Mouse (Mus musculus) limb, embryonic 13.5 days (tissue): ENCODE results near the gene Ptprm. TPM values are rescaled to one million over a fixed set of nuclear protein-coding genes. Genes with fewer than 3 reads are reported as not detected.

Experiments used
- ATAC-seq: fragments of 200-750 bp; cut with Nextera tagmentation; 2 replicates; pipeline ENCODE4 v1.8.0; 2017; ENCODE audit warnings: low read depth, moderate number of reproducible peaks, moderate TSS enrichment; ENCODE audit not compliant: low FRiP score
- H3K27ac ChIP-seq: fragments of 300-500 bp; sonication (generic); 2 replicates; pipeline ENCODE4 v1.5.1; 2015; ENCODE audit warnings: inconsistent platforms, mild to moderate bottlenecking, moderate library complexity
- H3K27me3 ChIP-seq: fragments of 300-500 bp; sonication (generic); 2 replicates; pipeline ENCODE4 v1.6.1; 2015; ENCODE audit warnings: mild to moderate bottlenecking, inconsistent platforms
- H3K36me3 ChIP-seq: fragments of 300-500 bp; sonication (generic); 2 replicates; pipeline ENCODE4 v1.6.1; 2015; ENCODE audit warnings: inconsistent platforms, mild to moderate bottlenecking, moderate library complexity
- H3K4me1 ChIP-seq: fragments of 300-500 bp; sonication (generic); 2 replicates; pipeline ENCODE4 v1.6.1; 2015; ENCODE audit warnings: inconsistent platforms
- H3K4me2 ChIP-seq: fragments of 300-500 bp; sonication (generic); replicated peaks from 2 replicates; pipeline ENCODE4 v1.6.1; 2015; ENCODE audit warnings: inconsistent platforms, mild to moderate bottlenecking, moderate library complexity
- H3K4me3 ChIP-seq: fragments of 300-500 bp; sonication (generic); 2 replicates; pipeline ENCODE4 v1.5.1; 2015; ENCODE audit warnings: moderate library complexity, mild to moderate bottlenecking, inconsistent platforms
- H3K9ac ChIP-seq: fragments of 300-500 bp; sonication (generic); 2 replicates; pipeline ENCODE4 v1.6.1; 2015; ENCODE audit warnings: mild to moderate bottlenecking, inconsistent platforms
- H3K9me3 ChIP-seq: fragments of 300-500 bp; sonication (generic); 2 replicates; pipeline ENCODE4 v1.6.1; 2016; ENCODE audit warnings: inconsistent platforms
- WGBS: fragments of 180-500 bp; shearing (Covaris S2); methylation state at CpG from one replicate; pipeline ENCODE4 v1.1.7; 2015; 5-methylcytosine and 5-hydroxymethylcytosine counted together
- polyA plus RNA-seq: library from polyadenylated mRNA; unstranded; fragments of >200 nt; fragmentation: Nextera tagmentation; extraction: Ambion mirVana; gene quantifications from 2 replicates; pipeline ENCODE4 v1.2.1, GENCODE M21; 2015

Gene Ptprm
- polyA plus RNA-seq, 1 experiment from 2014 or later, result 14.9 TPM

DNA sequence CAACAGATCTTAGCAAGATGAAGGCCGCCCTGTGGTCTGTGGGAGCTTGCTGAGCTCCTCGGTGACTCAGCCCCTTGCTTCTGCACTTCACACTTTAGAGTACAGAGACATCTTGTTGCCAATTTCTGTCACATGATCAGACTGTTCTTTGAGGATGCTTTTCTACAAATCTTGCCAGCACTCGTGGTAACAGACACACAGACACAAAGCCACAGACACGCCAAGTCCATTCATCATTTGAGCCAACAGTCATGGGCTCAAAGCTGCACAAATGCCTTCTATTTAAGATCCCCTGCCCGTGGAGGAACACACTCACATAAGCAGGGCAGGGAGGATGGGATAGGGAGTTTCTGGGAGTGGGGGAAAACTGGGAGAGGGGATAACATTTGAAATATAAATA lies 230.0 kb downstream of the Ptprm start:
- no peaks in the 10 kb centered on the region for H3K9me3 ChIP-seq
- no peaks in the 10 kb centered on the region for H3K27me3 ChIP-seq
- no peaks in the 10 kb centered on the region for H3K36me3 ChIP-seq
- WGBS, result 74% methylated on average over 5 of the region's 5 CpGs
- peaks cover 29% of the 10 kb centered on the region for H3K4me1 ChIP-seq
- no peak overlapping the region for H3K27ac ChIP-seq
- no peak overlapping the region for H3K4me2 ChIP-seq
- H3K4me3 ChIP-seq, result no peak overlapping the region
- no peak overlapping the region for H3K9ac ChIP-seq
- no peak for ATAC-seq

DNA sequence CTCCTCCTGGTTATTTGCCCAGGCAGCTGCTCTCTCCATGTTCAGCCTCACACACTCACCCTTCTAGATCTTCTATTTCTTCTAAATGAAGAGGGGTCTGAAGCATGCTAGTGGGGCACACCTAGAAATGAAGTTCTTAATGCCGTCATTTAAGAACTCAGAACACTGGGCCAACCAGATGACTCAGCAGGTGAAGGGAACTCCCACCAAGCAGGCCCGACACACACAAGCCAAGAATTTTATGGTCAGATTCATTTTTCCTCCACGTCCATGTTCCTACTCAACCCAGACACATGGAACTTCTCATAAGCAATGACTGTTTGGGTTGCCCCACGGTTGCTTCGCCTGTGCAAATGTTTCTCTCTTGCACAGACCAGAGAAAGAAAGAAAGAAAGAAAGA lies 230.5 kb downstream of the Ptprm start:
- 0 out of 2 replicates have a peak, but pooled peaks have one; percentile 29 for ATAC-seq
- no peak overlapping the region for H3K9ac ChIP-seq
- H3K9me3 ChIP-seq, result no peaks in the 10 kb centered on the region
- H3K4me1 ChIP-seq, result peaks cover 29% of the 10 kb centered on the region
- H3K4me2 ChIP-seq, result no peak overlapping the region
- H3K27me3 ChIP-seq, result no peaks in the 10 kb centered on the region
- no peak overlapping the region for H3K27ac ChIP-seq
- no peak overlapping the region for H3K4me3 ChIP-seq
- 59% methylated on average over 5 of the region's 5 CpGs for WGBS
- H3K36me3 ChIP-seq, result no peaks in the 10 kb centered on the region

DNA sequence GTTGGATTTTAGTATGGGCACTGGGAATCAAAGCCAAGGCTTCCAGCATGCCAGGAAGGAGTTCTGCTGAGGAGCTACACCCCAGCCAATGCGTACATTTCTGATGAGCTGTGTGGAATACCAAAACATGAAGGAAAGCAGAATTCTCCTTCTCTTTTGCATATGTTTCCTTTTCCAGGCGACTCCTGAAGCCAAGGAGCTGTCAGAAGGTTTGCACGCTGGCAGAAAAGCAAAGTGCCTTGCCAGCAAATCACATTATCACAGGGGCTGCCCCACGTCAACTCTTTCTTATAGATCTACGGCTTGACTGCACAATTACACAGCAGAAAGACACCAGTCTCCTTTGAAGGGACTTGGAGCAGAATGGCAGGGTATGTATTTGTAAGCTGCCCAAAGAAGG lies 233.4 kb downstream of the Ptprm start:
- Histone ChIP-seq H3K4me3 (no peak overlapping the region), H3K36me3 (no peaks in the 10 kb centered on the region), H3K4me1 (peaks cover 17% of the 10 kb centered on the region), H3K9me3 (no peaks in the 10 kb centered on the region), H3K4me2 (no peak overlapping the region), H3K27me3 (no peaks in the 10 kb centered on the region), H3K9ac (no peak overlapping the region), H3K27ac (no peak overlapping the region)
- WGBS, result 82% methylated on average over 5 of the region's 5 CpGs
- ATAC-seq, result no peak

DNA sequence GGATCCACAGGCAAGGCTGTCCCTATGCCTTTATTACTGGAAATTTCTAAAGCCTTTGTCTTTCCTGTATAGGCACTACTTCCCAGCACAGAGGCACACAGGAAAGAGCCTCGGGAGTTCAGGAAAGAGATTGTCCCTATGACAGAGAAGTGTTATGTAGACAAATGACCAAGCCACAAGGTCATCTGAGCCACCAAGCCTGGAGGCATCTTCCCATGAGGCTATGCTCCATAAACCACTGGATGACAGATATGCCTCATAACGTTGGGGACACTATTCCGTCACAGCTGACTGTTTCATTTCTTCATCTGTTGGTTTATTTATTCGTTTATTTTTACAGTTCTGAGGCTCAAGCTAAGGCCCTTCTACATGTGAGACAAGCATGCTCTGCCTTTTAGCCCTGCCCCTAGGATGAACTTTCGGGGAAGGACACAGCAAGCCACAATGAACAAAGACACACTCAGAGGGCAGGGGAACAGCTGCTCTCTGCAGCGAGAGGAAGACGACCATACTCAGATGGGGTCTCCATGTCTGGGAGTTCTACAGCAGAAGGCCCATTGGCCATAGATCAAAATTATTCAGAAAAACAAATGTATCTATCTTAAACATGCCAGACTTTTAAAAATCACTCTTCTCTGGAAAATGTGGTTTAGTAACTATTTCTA lies 235.4 kb downstream of the Ptprm start:
- no peaks in the 10 kb centered on the region for H3K27me3 ChIP-seq
- WGBS, result 68% methylated on average over 7 of the region's 7 CpGs
- H3K4me3 ChIP-seq, result no peak overlapping the region
- no peak overlapping the region for H3K9ac ChIP-seq
- no peak for ATAC-seq
- no peak overlapping the region for H3K27ac ChIP-seq
- H3K4me1 ChIP-seq, result peaks cover 11% of the 10 kb centered on the region
- no peaks in the 10 kb centered on the region for H3K36me3 ChIP-seq
- H3K9me3 ChIP-seq, result no peaks in the 10 kb centered on the region
- H3K4me2 ChIP-seq, result no peak overlapping the region

DNA sequence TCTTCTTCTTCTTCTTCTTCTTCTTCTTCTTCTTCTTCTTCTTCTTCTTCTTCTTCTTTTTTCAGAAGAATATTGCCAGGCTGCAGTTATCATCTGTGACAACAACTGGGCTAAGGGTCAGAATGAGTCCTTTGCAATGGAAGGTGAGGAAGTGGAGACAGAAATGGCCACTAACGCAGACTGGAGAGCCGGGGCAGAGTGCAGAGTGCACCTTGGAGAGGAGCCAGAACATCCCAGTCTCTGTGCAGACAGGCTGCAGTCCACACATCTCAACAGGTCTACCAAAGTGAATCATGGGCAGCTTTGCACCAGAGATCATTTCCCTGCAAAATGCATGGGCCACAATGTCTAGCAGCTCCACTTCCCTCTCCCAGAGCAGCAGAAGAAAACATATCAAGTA lies 239.4 kb downstream of the Ptprm start:
- H3K27me3 ChIP-seq, result no peaks in the 10 kb centered on the region
- H3K4me3 ChIP-seq, result no peak overlapping the region
- H3K4me1 ChIP-seq, result no peaks in the 10 kb centered on the region
- 79% methylated on average over 2 of the region's 2 CpGs for WGBS
- no peak overlapping the region for H3K27ac ChIP-seq
- ATAC-seq, result no peak
- H3K36me3 ChIP-seq, result no peaks in the 10 kb centered on the region
- H3K9me3 ChIP-seq, result no peaks in the 10 kb centered on the region
- H3K4me2 ChIP-seq, result no peak overlapping the region
- H3K9ac ChIP-seq, result no peak overlapping the region

DNA sequence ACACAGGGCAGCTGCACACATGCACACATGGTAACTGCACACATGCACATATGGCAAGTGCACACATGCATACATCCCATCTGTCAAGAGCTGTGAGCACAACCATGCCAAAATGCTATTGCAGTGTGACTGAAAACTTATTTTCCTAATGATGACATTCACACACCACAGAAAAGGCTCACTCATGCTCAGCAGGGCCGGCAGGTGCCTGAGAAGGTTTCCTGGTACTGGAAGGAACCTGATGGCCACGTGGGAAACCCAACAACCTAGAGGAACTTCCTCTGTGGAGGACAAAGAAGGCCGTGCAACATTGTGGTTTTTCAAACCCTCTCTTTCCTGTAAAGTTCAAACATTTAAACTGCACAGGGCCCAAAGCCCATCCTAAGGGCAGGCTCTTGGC lies 241.6 kb downstream of the Ptprm start:
- Histone ChIP-seq H3K4me1 (no peaks in the 10 kb centered on the region), H3K27me3 (no peaks in the 10 kb centered on the region), H3K36me3 (no peaks in the 10 kb centered on the region), H3K9me3 (no peaks in the 10 kb centered on the region), H3K4me3 (no peak overlapping the region), H3K4me2 (no peak overlapping the region), H3K9ac (no peak overlapping the region), H3K27ac (no peak overlapping the region)
- ATAC-seq, result no peak
- WGBS, result 76% methylated on average over 3 of the region's 3 CpGs

DNA sequence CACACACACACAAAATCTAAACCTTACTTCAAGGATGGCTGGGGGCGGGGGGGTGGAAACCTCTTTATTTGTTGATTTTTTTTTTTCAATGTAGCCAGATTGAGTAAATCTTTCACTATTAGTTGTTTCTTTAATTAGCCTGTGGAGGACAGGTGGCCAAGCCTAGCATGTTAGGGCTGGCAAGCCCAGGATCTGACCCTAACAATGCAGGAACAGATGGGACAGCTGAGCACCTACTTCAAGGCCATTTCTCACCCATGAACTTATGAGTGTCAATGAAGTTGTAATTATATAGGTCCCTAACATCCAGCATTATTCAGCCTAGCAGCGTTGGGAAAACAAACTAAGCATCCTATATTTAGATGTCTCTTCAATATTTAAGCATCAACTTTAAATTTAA lies 248.1 kb downstream of the Ptprm start:
- Histone ChIP-seq H3K4me3 (no peak overlapping the region), H3K27ac (no peak overlapping the region), H3K27me3 (no peaks in the 10 kb centered on the region), H3K36me3 (no peaks in the 10 kb centered on the region), H3K9me3 (no peaks in the 10 kb centered on the region), H3K4me2 (no peak overlapping the region), H3K9ac (no peak overlapping the region), H3K4me1 (no peaks in the 10 kb centered on the region)
- ATAC-seq, result no peak
- WGBS, result 82% methylated on average over 2 of the region's 2 CpGs

DNA sequence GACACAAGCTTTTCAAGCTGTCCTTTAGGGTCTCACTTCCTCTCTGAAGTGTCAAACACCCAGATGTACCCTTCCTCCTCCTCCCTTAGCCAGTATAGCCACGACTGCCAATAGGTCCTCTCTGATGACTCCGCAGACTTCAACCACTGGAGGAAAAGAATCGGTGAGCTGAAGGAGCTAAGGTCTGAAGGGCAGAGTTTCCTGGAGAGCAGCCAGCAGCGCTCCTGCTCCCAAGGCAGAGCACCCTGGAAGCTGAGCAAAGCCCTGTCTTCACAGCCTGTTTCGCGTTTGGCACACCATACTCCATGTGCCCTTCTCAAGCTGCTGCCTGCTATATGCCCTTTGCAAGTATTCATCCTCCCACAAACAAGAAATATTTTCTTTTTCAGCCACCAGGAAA lies 252.2 kb downstream of the Ptprm start:
- no peaks in the 10 kb centered on the region for H3K36me3 ChIP-seq
- no peak overlapping the region for H3K27ac ChIP-seq
- H3K4me3 ChIP-seq, result no peak overlapping the region
- no peak for ATAC-seq
- WGBS, result 74% methylated on average over 6 of the region's 6 CpGs
- no peak overlapping the region for H3K4me2 ChIP-seq
- no peak overlapping the region for H3K9ac ChIP-seq
- H3K27me3 ChIP-seq, result no peaks in the 10 kb centered on the region
- H3K9me3 ChIP-seq, result no peaks in the 10 kb centered on the region
- H3K4me1 ChIP-seq, result no peaks in the 10 kb centered on the region

DNA sequence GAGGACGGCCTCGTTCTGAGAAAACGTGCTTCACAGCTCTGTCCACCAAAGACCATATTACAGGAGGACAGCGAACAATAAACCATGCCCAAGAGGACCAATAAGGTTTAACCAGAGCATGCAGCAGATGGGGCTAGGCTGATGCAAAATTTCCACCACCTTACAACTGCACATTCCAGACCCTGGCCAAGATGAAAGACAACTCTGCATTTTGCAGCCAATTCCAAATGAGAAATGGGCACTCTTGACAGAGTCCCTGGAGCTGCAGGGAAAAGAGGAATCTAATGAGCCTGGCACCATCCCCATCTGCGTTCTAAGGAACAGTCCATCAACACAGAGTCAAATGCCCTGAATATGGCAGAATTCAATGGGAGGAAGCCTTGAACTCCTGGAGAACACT lies 263.3 kb downstream of the Ptprm start:
- Histone ChIP-seq H3K9ac (no peak overlapping the region), H3K36me3 (no peaks in the 10 kb centered on the region), H3K4me1 (peaks cover 17% of the 10 kb centered on the region), H3K9me3 (no peaks in the 10 kb centered on the region), H3K4me3 (no peak overlapping the region), H3K27ac (no peak overlapping the region), H3K4me2 (no peak overlapping the region), H3K27me3 (no peaks in the 10 kb centered on the region)
- ATAC-seq, result peak; percentile 32; the same call in 1 of the 2 replicates
- 49% methylated on average over 5 of the region's 5 CpGs for WGBS

DNA sequence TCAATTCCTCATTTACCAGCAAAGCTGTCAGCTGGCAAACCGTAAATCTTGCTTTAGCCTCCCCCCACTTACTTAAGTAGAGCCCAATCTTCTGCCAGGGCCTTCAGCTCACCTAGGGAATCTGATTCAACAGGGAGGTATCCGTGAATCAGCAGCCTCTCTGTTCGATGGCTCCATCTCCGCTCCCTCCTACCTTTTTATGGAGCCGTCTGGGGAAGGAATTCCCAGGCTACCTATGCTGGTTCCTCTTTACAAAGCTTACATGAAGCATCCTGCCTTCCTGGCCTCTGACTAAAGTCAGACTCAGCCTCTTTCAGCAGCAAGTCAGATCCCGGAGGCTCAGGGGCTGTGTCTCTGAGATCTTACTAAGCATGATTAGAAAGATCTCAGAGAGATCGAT lies 264.1 kb downstream of the Ptprm start:
- H3K27ac ChIP-seq, result no peak overlapping the region
- H3K36me3 ChIP-seq, result no peaks in the 10 kb centered on the region
- no peak overlapping the region for H3K9ac ChIP-seq
- ATAC-seq, result no peak
- no peaks in the 10 kb centered on the region for H3K9me3 ChIP-seq
- H3K4me1 ChIP-seq, result peaks cover 18% of the 10 kb centered on the region
- WGBS, result 65% methylated on average over 7 of the region's 7 CpGs
- H3K4me3 ChIP-seq, result no peak overlapping the region
- H3K4me2 ChIP-seq, result no peak overlapping the region
- H3K27me3 ChIP-seq, result no peaks in the 10 kb centered on the region

DNA sequence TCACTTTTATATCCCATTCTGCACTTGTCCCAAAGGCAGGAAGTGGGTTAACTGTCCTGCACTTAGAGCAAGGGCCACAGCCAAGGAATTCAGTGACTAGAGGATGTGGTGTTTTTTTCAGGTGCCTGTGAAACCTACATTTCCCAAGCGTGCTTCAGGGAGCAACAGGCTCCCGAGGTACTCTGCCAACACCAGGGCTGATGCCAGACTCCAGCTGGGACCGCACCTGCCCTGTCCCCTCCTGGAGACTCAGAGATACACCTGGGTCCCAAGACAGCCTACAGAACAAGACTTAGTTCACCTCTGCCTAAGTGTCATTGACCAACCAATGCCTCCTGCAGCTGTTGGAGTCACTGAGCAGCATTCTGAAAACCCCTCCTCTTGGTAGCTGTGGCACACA lies 264.6 kb downstream of the Ptprm start:
- no peaks in the 10 kb centered on the region for H3K9me3 ChIP-seq
- no peak overlapping the region for H3K27ac ChIP-seq
- H3K4me2 ChIP-seq, result no peak overlapping the region
- peaks cover 24% of the 10 kb centered on the region for H3K4me1 ChIP-seq
- no peaks in the 10 kb centered on the region for H3K36me3 ChIP-seq
- WGBS, result 77% methylated on average over 3 of the region's 3 CpGs
- no peaks in the 10 kb centered on the region for H3K27me3 ChIP-seq
- ATAC-seq, result no peak
- H3K9ac ChIP-seq, result no peak overlapping the region
- H3K4me3 ChIP-seq, result no peak overlapping the region

DNA sequence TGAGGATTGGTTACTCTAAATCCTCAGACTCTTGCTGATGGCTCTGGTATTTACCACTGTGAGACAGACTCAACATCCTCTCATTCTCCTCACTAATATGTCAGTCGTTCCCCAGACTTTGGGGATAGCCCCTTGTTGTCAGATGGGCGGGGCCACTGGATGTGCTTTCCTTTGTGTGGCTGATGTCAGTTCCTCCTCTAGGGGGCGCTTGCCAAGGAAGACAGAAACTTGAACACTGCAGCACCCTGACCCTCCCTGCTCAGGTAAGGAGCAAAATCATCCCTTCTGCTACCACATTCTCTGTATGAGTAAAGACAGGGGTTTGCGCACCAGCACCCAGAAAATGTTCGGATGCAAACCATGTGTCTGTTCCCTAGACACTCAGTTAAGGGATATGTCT lies 266.7 kb downstream of the Ptprm start:
- H3K27ac ChIP-seq, result no peak overlapping the region
- H3K9ac ChIP-seq, result no peak overlapping the region
- H3K27me3 ChIP-seq, result no peaks in the 10 kb centered on the region
- H3K4me3 ChIP-seq, result no peak overlapping the region
- H3K4me1 ChIP-seq, result peaks cover 29% of the 10 kb centered on the region
- ATAC-seq, result no peak
- H3K4me2 ChIP-seq, result no peak overlapping the region
- 66% methylated on average over 5 of the region's 5 CpGs for WGBS
- H3K9me3 ChIP-seq, result no peaks in the 10 kb centered on the region
- H3K36me3 ChIP-seq, result no peaks in the 10 kb centered on the region

DNA sequence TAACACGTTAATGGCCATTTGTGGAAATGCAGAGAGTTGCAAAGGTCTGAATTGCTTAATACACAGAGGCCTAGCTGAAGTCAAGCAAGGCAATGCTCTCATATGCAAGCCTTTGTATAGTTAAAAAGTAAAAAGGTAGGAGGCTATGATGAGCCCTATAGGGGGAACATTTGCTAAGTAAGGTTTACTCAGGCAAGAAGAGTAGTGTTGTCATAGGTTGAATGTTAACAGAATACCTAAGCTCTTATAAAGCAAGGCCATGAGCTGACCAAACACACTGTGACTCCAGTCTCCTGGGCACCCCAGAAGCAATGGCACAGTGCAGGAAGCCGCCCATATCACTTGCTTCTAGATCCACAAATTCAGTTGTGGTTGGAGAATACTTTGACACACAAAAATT lies 267.4 kb downstream of the Ptprm start:
- Histone ChIP-seq H3K36me3 (no peaks in the 10 kb centered on the region), H3K4me2 (no peak overlapping the region), H3K4me1 (peaks cover 29% of the 10 kb centered on the region), H3K4me3 (no peak overlapping the region), H3K9ac (no peak overlapping the region), H3K9me3 (no peaks in the 10 kb centered on the region), H3K27me3 (no peaks in the 10 kb centered on the region), H3K27ac (no peak overlapping the region)
- no peak for ATAC-seq
- WGBS, result 84% methylated on average over 2 of the region's 2 CpGs
